In genomic region chr5:140568321-140568970, GRCm38 (mm10) we compare ENCODE assay signal across 8 mouse cellular contexts. TPM values are rescaled to one million over a fixed set of nuclear protein-coding genes. Genes with fewer than 3 reads are reported as not detected.
DNase-seq lines count a peak whose midpoint lies in the region; ATAC-seq lines count a peak whose summit lies in the region.

No protein-coding gene starts in this region.

- H3K9ac ChIP-seq in hindbrain, embryonic 16.5 days (ENCODE audit: low read depth, low read length): no peak overlapping the region
- H3K9ac ChIP-seq in hindbrain, embryonic 11.5 days (ENCODE audit: low read depth, low read length): peak overlapping the region; percentile 19; the same call in 1 of the 2 replicates

- H3K36me3 ChIP-seq in hindbrain, embryonic 10.5 days: no peaks in the 10 kb centered on the region
- no peaks in the 10 kb centered on the region for H3K36me3 ChIP-seq in hindbrain, embryonic 16.5 days (ENCODE audit: control insufficient read depth, insufficient read depth, low read length)
- H3K36me3 ChIP-seq in hindbrain, embryonic 11.5 days (ENCODE audit: control insufficient read depth, insufficient read depth, low read length): no peaks in the 10 kb centered on the region

- no peaks in the 10 kb centered on the region for H3K9me3 ChIP-seq in hindbrain, embryonic 10.5 days
- H3K9me3 ChIP-seq in hindbrain, embryonic 16.5 days (ENCODE audit: control insufficient read depth, low read length): no peaks in the 10 kb centered on the region
- H3K9me3 ChIP-seq in hindbrain, embryonic 11.5 days (ENCODE audit: control insufficient read depth, low read length): no peaks in the 10 kb centered on the region

- H3K27ac ChIP-seq in hindbrain, embryonic 10.5 days: peak overlapping the region; percentile 71
- no peak overlapping the region for H3K27ac ChIP-seq in hindbrain, embryonic 16.5 days (ENCODE audit: low read depth, low read length)
- no peak overlapping the region for H3K27ac ChIP-seq in hindbrain, embryonic 11.5 days (ENCODE audit: low read depth, low read length)

- peaks cover 5% of the 10 kb centered on the region; the same call in 1 of the 2 replicates for H3K27me3 ChIP-seq in hindbrain, embryonic 10.5 days (ENCODE audit: insufficient read depth, poor library complexity, severe bottlenecking)
- no peaks in the 10 kb centered on the region for H3K27me3 ChIP-seq in hindbrain, embryonic 16.5 days (replicated peaks; ENCODE audit: control insufficient read depth, insufficient read depth, low read length)
- no peaks in the 10 kb centered on the region for H3K27me3 ChIP-seq in hindbrain, embryonic 11.5 days (ENCODE audit: control insufficient read depth, insufficient read depth, low read length)

- H3K4me2 ChIP-seq in hindbrain, embryonic 16.5 days (ENCODE audit: low read length): no peak overlapping the region
- H3K4me2 ChIP-seq in hindbrain, embryonic 11.5 days (replicated peaks; ENCODE audit: low read depth, low read length): no peak overlapping the region

- H3K4me3 ChIP-seq in hindbrain, embryonic 10.5 days: no peak overlapping the region
- no peak overlapping the region for H3K4me3 ChIP-seq in hindbrain, embryonic 16.5 days (ENCODE audit: low read length)
- H3K4me3 ChIP-seq in hindbrain, embryonic 11.5 days (ENCODE audit: low read depth, low read length): no peak overlapping the region

- ATAC-seq in hindbrain, embryonic 16.5 days: no peak
- ATAC-seq in hindbrain, embryonic 11.5 days (ENCODE audit: low FRiP score): no peak

- H3K4me1 ChIP-seq in hindbrain, embryonic 10.5 days (replicated peaks): peaks cover 64% of the 10 kb centered on the region
- H3K4me1 ChIP-seq in hindbrain, embryonic 16.5 days (ENCODE audit: control insufficient read depth, insufficient read depth, low read depth, low read length): peaks cover 5% of the 10 kb centered on the region; the same call in 1 of the 2 replicates
- H3K4me1 ChIP-seq in hindbrain, embryonic 11.5 days (replicated peaks; ENCODE audit: control insufficient read depth, insufficient read depth, low read length): peaks cover 6% of the 10 kb centered on the region

- DNase-seq in hindbrain, embryonic 10.5 days (ENCODE audit: low spot score): peak; percentile 78
- peak; percentile 58 for DNase-seq in cerebellum, adult 8-10 months
- DNase-seq in forelimb bud, embryonic 11.5 days (ENCODE audit: low read depth, low spot score): peak; percentile 63
- peak; percentile 83 for DNase-seq in hindbrain, embryonic 11.5 days (ENCODE audit: low spot score)
- peak; percentile 37 to 71 for DNase-seq in layer of hippocampus, postnatal 25 days (ENCODE audit: extremely low spot score in 1 of 2, low spot score in 1 of 2)
- DNase-seq in lung, postnatal 4 days: peak; percentile 60 to 83
- peak; percentile 36 for DNase-seq in right cerebral cortex, postnatal 25 days

- WGBS in hindbrain, embryonic 10.5 days: 56% methylated on average over 10 of the region's 10 CpGs
- 33% methylated on average over 10 of the region's 10 CpGs for WGBS in hindbrain, embryonic 16.5 days
- WGBS in hindbrain, embryonic 11.5 days: 61% methylated on average over 10 of the region's 10 CpGs

RNA-seq across cellular contexts. Expression of gene Grifin, which starts 3.6 kb away (rescaled TPM):
- not detected in 2 replicates for polyA plus RNA-seq in hindbrain, embryonic 10.5 days (2016; fragmentation: Nextera tagmentation; extraction: Ambion mirVana)
- polyA plus RNA-seq in hindbrain, embryonic 16.5 days (2015; fragmentation: Nextera tagmentation; extraction: Ambion mirVana): 0.36 TPM in 1 of 2 replicates, not detected in the other
- not detected in 2 replicates for polyA plus RNA-seq in hindbrain, embryonic 11.5 days (2014; fragmentation: Nextera tagmentation; extraction: Ambion mirVana)
- not detected for total RNA-seq in layer of hippocampus, postnatal 25 days (2021)

RNA-seq across cellular contexts. Expression of gene Lfng, which starts 38.7 kb away (rescaled TPM):
- 40.9 and 51.2 TPM in 2 replicates for polyA plus RNA-seq in hindbrain, embryonic 10.5 days (2016; fragmentation: Nextera tagmentation; extraction: Ambion mirVana)
- 27.1 and 30.2 TPM in 2 replicates for polyA plus RNA-seq in hindbrain, embryonic 16.5 days (2015; fragmentation: Nextera tagmentation; extraction: Ambion mirVana)
- 34.1 and 38.8 TPM in 2 replicates for polyA plus RNA-seq in hindbrain, embryonic 11.5 days (2014; fragmentation: Nextera tagmentation; extraction: Ambion mirVana)
- 10 to 100 TPM; 20.0 to 29.8 TPM for total RNA-seq in layer of hippocampus, postnatal 25 days (2021)
